Mouse (Mus musculus) right cerebral cortex, postnatal 36 days (tissue): Measurements from ENCODE around the gene Zfp667.
"Not testable (repeated sequence)": the region's sequence is repeated elsewhere in the genome, so short reads cannot be mapped to it uniquely, and the experiment has no call there.

Experiments
- DNase-seq, 2 experiments: peaks; one replicate each; pipeline ENCODE4 v3.0.0; 2022; ENCODE audit warnings: low spot score in 2 of 2, mixed read lengths in 1 of 2

Gene Zfp667

GRCm38 (mm10) chr7:6300796-6301195 lies 14.4 kb downstream of the Zfp667 start:
- DNase-seq: not testable (repeated sequence)

DNA sequence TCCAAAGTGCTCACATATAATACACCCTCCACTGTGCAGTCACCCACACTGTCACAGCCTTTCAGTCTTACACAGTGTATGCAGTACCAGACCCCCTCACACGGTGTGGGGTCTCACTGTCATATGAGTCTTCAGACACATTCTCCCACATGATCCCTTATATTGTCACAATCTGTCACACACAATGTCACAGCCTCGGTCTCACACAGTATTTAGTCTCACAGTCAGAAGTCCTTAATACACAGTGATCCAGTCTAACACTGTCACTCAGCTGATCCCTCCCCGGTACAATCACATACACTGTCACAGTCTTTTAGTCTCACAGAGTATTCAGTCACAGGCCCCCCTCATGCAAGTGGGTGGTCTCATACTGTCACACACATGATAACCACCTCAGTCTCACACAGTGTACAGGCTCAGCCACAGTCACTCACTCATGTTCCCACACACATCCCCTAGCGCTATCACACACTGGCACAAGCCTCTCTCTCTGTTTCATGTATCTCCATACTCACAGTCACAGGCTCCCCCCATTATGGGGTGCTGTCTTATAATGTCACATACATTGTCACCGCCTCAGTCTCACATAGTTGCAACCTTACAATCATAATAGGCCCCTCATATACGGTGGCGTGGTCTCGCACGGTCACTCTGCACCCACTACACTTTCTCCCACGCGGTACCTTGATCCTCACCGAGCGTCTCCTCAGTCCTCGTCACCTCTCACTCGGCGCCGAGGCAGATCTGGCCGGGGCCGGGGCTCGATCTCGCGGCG lies 44.3 kb downstream of the Zfp667 start:
- peak; percentile 24 to 40 for DNase-seq

DNA sequence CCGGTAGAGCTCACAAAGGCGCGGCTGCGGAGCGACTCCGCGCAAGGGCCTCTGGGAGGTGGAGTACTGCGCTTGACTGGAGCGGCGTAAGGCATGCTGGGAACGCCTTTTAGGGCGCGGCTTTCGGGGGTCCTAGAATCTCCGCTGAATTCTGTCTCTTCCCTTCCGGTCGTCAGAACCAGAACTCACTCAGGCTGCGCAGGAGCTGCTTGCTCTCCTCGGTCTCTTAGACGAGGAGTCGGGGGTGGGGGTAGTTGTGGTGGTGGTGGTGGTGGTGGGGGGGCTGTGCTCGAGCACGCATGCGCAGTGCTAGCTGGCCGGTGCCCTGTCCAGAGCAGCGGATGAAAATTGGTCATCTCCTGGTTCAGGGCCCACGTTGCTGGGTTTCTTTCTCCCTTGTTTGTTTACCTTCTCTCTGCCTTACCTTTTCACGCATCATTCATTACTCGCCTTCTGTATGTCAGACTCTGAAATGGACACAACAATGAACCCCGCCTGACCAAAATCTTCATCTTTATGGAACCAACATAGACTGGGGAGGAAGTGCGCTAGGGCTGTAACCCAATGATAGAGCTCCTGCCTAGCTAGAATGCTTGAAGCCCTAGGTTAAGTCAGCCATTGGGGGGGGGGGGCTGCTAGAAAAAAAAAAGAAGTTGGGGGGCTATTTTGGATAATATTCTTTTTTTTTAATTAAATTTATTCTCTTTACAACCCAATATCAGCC lies 45.0 kb downstream of the Zfp667 start, which contains the start of gene Zfp583:
Gene Zfp583 (minus strand): TSS at position 53 of the 724 bp plus-strand sequence.
- DNase-seq: peak; percentile 85 to 86

GRCm38 (mm10) chr7:6339865-6340264 lies 53.5 kb downstream of the Zfp667 start:
- no peak for DNase-seq

- DNase-seq: peak; percentile 77 to 82
These were observed 57.2 kb downstream of the Zfp667 start, which contains the start of gene Gm3854 for GRCm38 (mm10) chr7:6343501-6344071. Gm3854 (plus strand) TSS chr7:6343759.

DNA sequence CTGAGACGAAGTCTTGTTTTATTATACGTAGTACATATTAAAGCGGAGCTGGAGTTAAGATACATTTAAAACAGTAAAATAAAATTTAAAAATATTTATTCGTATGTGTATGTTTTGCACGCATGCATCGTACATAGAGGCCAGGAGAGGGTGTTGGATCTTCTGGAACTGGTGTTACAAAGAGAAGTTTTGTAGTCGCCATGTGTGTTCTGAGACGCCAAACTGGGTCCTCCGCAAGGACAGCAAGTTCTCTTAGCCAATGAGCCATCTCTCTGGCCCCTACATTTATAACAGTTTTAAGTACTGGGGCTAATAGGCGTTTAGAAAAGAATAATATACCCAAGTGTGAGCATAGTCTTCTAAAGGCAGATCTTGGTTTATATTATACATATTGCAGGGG lies 57.7 kb downstream of the Zfp667 start:
- no peak for DNase-seq
